Mouse (Mus musculus) spleen, adult 18-20 months (tissue): ENCODE measurements around the gene Rhbdl1.

ENCODE experiments used
- DNase-seq, 2 experiments: peaks; one replicate each; pipeline ENCODE4 v3.0.0; 2022; ENCODE audit warnings: mixed read lengths in 2 of 2

Gene Rhbdl1

GRCm38 (mm10) chr17:25792615-25793014, 44.5 kb downstream of the Rhbdl1 start, which contains the start of gene Fam173a:
TSS of gene Fam173a (minus strand) at chr17:25792901.
- DNase-seq = peak; percentile 67 to 73

- peak; percentile 71 to 89 for DNase-seq
Observed at GRCm38 (mm10) chr17:25791843-25792527, 45.1 kb downstream of the Rhbdl1 start.

- no peak for DNase-seq
Observed at GRCm38 (mm10) chr17:25791320-25791842, 45.7 kb downstream of the Rhbdl1 start.

GRCm38 (mm10) chr17:25786781-25787504, 50.2 kb downstream of the Rhbdl1 start:
- no peak for DNase-seq

- no peak for DNase-seq
Observed at GRCm38 (mm10) chr17:25786280-25786679, 50.8 kb downstream of the Rhbdl1 start, which contains the start of gene Ccdc78. TSS of gene Ccdc78 (plus strand) at chr17:25786580.

- peak; percentile 87 to 94 for DNase-seq
Observed at GRCm38 (mm10) chr17:25785281-25785745, 51.8 kb downstream of the Rhbdl1 start, which contains the start of gene Haghl. TSS of gene Haghl (minus strand) at chr17:25785673.
